In the genomic region with DNA sequence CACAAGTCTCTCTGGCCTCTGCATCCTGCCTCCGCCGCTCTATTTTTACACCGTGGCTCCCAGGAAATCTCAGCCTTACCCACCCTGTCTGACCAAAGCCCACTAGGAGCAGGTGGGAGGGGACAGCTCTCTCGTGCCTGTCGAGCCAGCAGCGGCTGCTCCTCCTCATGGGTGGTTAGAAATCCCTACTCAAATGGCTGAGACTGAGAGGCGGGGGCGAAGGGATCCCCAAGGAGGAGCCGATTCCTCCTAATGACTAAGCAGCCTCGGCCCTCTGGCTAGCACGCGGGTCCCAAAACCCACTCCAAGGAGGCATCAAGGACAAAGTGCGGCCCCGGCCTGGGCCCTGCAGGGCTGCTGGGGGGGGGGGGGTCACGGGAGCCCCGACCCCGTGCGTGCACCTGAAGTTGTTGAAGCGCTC, we compare ENCODE assay signal across 8 mouse cellular contexts. TPM values are rescaled to one million over a fixed set of nuclear protein-coding genes. Genes with fewer than 3 reads are reported as not detected.
DNase-seq lines count a peak whose midpoint lies in the region; ATAC-seq lines count a peak whose summit lies in the region.

No protein-coding gene starts in this region.

- H3K27ac ChIP-seq in intestine, embryonic 14.5 days (ENCODE audit: low read depth), result peak overlapping the region; percentile 86
- peak overlapping the region; percentile 93 for H3K27ac ChIP-seq in midbrain, embryonic 10.5 days (replicated peaks)

- peaks cover 32% of the 10 kb centered on the region for H3K36me3 ChIP-seq in intestine, embryonic 14.5 days (ENCODE audit: control insufficient read depth, insufficient read depth, low read length)
- peaks cover 41% of the 10 kb centered on the region for H3K36me3 ChIP-seq in midbrain, embryonic 10.5 days

- peak overlapping the region; percentile 80 for H3K9ac ChIP-seq in intestine, embryonic 14.5 days (ENCODE audit: low read length)

- under 1% methylated on average over 19 of the region's 19 CpGs for WGBS in intestine, embryonic 14.5 days
- under 1% methylated on average over 19 of the region's 19 CpGs for WGBS in midbrain, embryonic 10.5 days

- DNase-seq in spleen, postnatal 10 days (ENCODE audit: low spot score in 2 of 2), result peak; percentile 47 to 52
- DNase-seq in spleen, adult 18-20 months, result no peak
- DNase-seq in gastrocnemius, postnatal 25 days, result peak; percentile 53
- DNase-seq in intestine, embryonic 14.5 days (ENCODE audit: low spot score), result peak; percentile 84
- peak; percentile 75 to 77 for DNase-seq in left cerebral cortex, postnatal 25 days (ENCODE audit: low spot score in 2 of 2)
- DNase-seq in midbrain, embryonic 10.5 days (ENCODE audit: low spot score), result peak; percentile 71
- peak; percentile 33 to 73 for DNase-seq in spleen, postnatal 4 days (ENCODE audit: low spot score in 2 of 2)

- H3K4me1 ChIP-seq in intestine, embryonic 14.5 days (replicated peaks; ENCODE audit: control insufficient read depth, insufficient read depth, low read length), result peaks cover 33% of the 10 kb centered on the region; the same call in 1 of the 2 replicates
- peaks cover 58% of the 10 kb centered on the region for H3K4me1 ChIP-seq in midbrain, embryonic 10.5 days

- H3K4me2 ChIP-seq in intestine, embryonic 14.5 days (ENCODE audit: low read length), result peak overlapping the region; percentile 83

- peak overlapping the region; percentile 70 for H3K4me3 ChIP-seq in intestine, embryonic 14.5 days (ENCODE audit: low read depth, low read length)
- peak overlapping the region; percentile 77 for H3K4me3 ChIP-seq in midbrain, embryonic 10.5 days

- ATAC-seq in common myeloid progenitor, adult 5-6 weeks (replicated peaks; ENCODE audit: low read depth, poor library complexity, severe bottlenecking), result 0 out of 2 replicates have a peak, but pooled peaks have one; percentile 0
- ATAC-seq in intestine, embryonic 14.5 days (replicated peaks; ENCODE audit: low FRiP score, low TSS enrichment, low read depth), result peak; percentile 28

- no peaks in the 10 kb centered on the region for H3K9me3 ChIP-seq in intestine, embryonic 14.5 days (ENCODE audit: control insufficient read depth, low read length)
- no peaks in the 10 kb centered on the region for H3K9me3 ChIP-seq in midbrain, embryonic 10.5 days (replicated peaks)

- intact Hi-C loops in left cerebral cortex, postnatal 25 days (cut with DNase I), result no loop called here

- no peaks in the 10 kb centered on the region for H3K27me3 ChIP-seq in intestine, embryonic 14.5 days (replicated peaks; ENCODE audit: control insufficient read depth, insufficient read depth, low read length)
- H3K27me3 ChIP-seq in midbrain, embryonic 10.5 days (ENCODE audit: low read depth, poor library complexity, severe bottlenecking), result no peaks in the 10 kb centered on the region

RNA-seq across cellular contexts. Expression of gene Gpi1, which starts 0.4 kb away (rescaled TPM):
- total RNA-seq in common myeloid progenitor, adult 5-6 weeks (2017), result 250 and 350 TPM in 2 replicates
- total RNA-seq in gastrocnemius, postnatal 25 days (2021), result 1,000 to 10,000 TPM in 1 of 2 experiments, 100 to 1,000 TPM in 1; 948 to 1,062 TPM
- 429 and 451 TPM in 2 replicates for polyA plus RNA-seq in intestine, embryonic 14.5 days (2014; fragmentation: Nextera tagmentation; extraction: Ambion mirVana)
- total RNA-seq in left cerebral cortex, postnatal 25 days (2021), result 100 to 1,000 TPM; 657 to 693 TPM
- 324 and 395 TPM in 2 replicates for polyA plus RNA-seq in midbrain, embryonic 10.5 days (2016; fragmentation: Nextera tagmentation; extraction: Ambion mirVana)

RNA-seq across cellular contexts. Expression of gene Gm6096, which starts 21.1 kb away (rescaled TPM):
- not detected in 2 replicates for total RNA-seq in common myeloid progenitor, adult 5-6 weeks (2017)
- total RNA-seq in gastrocnemius, postnatal 25 days (2021), result not detected
- 0.69 TPM in 1 of 2 replicates, not detected in the other for polyA plus RNA-seq in intestine, embryonic 14.5 days (2014; fragmentation: Nextera tagmentation; extraction: Ambion mirVana)
- not detected for total RNA-seq in left cerebral cortex, postnatal 25 days (2021)
- not detected in 2 replicates for polyA plus RNA-seq in midbrain, embryonic 10.5 days (2016; fragmentation: Nextera tagmentation; extraction: Ambion mirVana)

RNA-seq across cellular contexts. Expression of gene Pdcd2l, which starts 33.2 kb away (rescaled TPM):
- total RNA-seq in common myeloid progenitor, adult 5-6 weeks (2017), result 40.1 and 55.1 TPM in 2 replicates
- 10 to 100 TPM; 14.3 to 15.9 TPM for total RNA-seq in gastrocnemius, postnatal 25 days (2021)
- polyA plus RNA-seq in intestine, embryonic 14.5 days (2014; fragmentation: Nextera tagmentation; extraction: Ambion mirVana), result 57.2 and 58.7 TPM in 2 replicates
- total RNA-seq in left cerebral cortex, postnatal 25 days (2021), result 10 to 100 TPM; 20.8 to 25.5 TPM
- 77.9 and 79.9 TPM in 2 replicates for polyA plus RNA-seq in midbrain, embryonic 10.5 days (2016; fragmentation: Nextera tagmentation; extraction: Ambion mirVana)

Comparison
In these comparisons a context has a peak if more than half of its experiments do, and no peak if none do; other contexts are left out.
1. DNase-seq: peak in spleen, postnatal 10 days (2 of 2), gastrocnemius, postnatal 25 days (single experiment), intestine, embryonic 14.5 days (single experiment), left cerebral cortex, postnatal 25 days (2 of 2), midbrain, embryonic 10.5 days (single experiment) and spleen, postnatal 4 days (2 of 2); none in spleen, adult 18-20 months (0 of 2).